In the genomic region with DNA sequence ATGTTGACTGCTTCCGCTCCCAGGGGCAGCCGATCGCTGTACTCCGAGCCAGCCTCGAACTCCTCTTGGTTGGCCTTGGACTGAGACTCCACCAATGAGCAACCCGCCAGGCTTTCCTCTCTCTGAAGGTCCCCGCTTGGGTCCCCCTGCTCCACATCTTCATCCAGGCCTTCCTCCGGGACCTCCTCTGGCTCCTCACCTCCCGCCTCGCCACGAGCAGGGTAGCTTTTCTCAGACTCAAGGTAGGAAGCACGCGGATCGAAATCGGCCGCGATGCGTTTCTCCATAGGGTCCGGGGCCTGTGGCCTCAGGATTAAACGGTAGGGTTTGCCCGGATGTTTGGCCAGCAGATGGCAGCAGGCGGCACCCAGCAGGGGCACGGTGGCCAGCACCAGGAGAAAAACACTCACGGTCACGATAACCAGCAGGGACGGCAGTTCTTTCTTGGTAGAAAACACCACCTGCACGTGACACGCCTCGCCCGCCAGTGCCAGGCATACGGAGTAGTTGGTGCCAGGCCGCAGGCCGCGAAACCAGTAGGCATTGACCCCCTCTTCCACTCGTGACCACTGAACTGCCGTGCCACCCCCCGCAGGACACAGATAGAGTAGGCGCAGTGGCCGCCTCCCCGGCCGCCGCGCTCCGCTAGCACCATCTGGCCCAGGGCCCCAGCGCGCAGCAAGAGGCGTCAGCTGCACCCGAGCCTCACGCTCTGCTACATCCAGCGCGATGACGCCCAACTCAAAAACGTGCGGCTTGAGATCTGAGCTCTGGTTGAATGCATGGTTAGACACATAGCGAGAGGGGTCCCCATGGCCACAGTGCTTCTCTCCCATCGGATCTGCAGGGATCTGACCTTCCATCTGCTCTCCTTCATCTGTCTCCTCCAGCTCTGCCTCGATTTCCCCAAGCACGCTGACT, we compare ENCODE assay signal across 8 mouse cellular contexts. TPM values are rescaled to one million over a fixed set of nuclear protein-coding genes. Genes with fewer than 3 reads are reported as not detected.
DNase-seq lines count a peak whose midpoint lies in the region; ATAC-seq lines count a peak whose summit lies in the region.

No protein-coding gene starts in this region.

- H3K27ac ChIP-seq in embryonic facial prominence, embryonic 12.5 days = 0 out of 2 replicates have a peak overlapping the region, but pooled peaks have one; percentile 20

- intact Hi-C loops in heart, postnatal 36 days (cut with DNase I) = no loop called here

- no peaks in the 10 kb centered on the region for H3K9me3 ChIP-seq in embryonic facial prominence, embryonic 12.5 days

- 1% methylated on average over 58 of the region's 58 CpGs for WGBS in embryonic facial prominence, embryonic 12.5 days

- H3K36me3 ChIP-seq in embryonic facial prominence, embryonic 12.5 days = no peaks in the 10 kb centered on the region

- H3K9ac ChIP-seq in embryonic facial prominence, embryonic 12.5 days = peak overlapping the region; percentile 12; the same call in 1 of the 2 replicates

- peak overlapping the region; percentile 53 for H3K4me2 ChIP-seq in embryonic facial prominence, embryonic 12.5 days (replicated peaks)

- peaks cover 89% of the 10 kb centered on the region for H3K27me3 ChIP-seq in embryonic facial prominence, embryonic 12.5 days

- peak overlapping the region; percentile 33 for H3K4me3 ChIP-seq in embryonic facial prominence, embryonic 12.5 days

- DNase-seq in B cell, adult 2 months = peak; percentile 76 to 77
- DNase-seq in ZHBTc4 (ENCODE audit: low read depth, low spot score) = peak; percentile 80
- peak; percentile 52 to 59 for DNase-seq in heart, postnatal 36 days
- peak; percentile 59 to 63 for DNase-seq in layer of hippocampus, postnatal 36 days
- DNase-seq in lung, postnatal 4 days = peak; percentile 52 to 63
- peak; percentile 62 for DNase-seq in right cerebral cortex, adult 18-20 months
- DNase-seq in urinary bladder, postnatal 10 days (ENCODE audit: low spot score) = no peak

- peaks cover 78% of the 10 kb centered on the region for H3K4me1 ChIP-seq in embryonic facial prominence, embryonic 12.5 days

- ATAC-seq in embryonic facial prominence, embryonic 12.5 days (ENCODE audit: insufficient number of reproducible peaks, insufficient read depth, low FRiP score, low TSS enrichment) = no peak

RNA-seq across cellular contexts. Expression of gene Islr, which starts 6.1 kb away (rescaled TPM):
- 88.0 and 95.6 TPM in 2 replicates for polyA plus RNA-seq in embryonic facial prominence, embryonic 12.5 days (2016; fragmentation: Nextera tagmentation; extraction: Ambion mirVana)
- 10 to 100 TPM; 28.5 to 30.4 TPM for total RNA-seq in heart, postnatal 36 days (2021)
- 10 to 100 TPM; 11.5 to 14.5 TPM for total RNA-seq in layer of hippocampus, postnatal 36 days (2021)

RNA-seq across cellular contexts. Expression of gene Islr2, which starts 6.1 kb away (rescaled TPM):
- polyA plus RNA-seq in embryonic facial prominence, embryonic 12.5 days (2016; fragmentation: Nextera tagmentation; extraction: Ambion mirVana) = 5.3 and 7.3 TPM in 2 replicates
- 1 to 10 TPM; 1.4 to 2.3 TPM for total RNA-seq in heart, postnatal 36 days (2021)
- total RNA-seq in layer of hippocampus, postnatal 36 days (2021) = 100 to 1,000 TPM; 134 to 145 TPM

RNA-seq across cellular contexts. Expression of gene Pml, which starts 51.5 kb away (rescaled TPM):
- 14.0 and 16.0 TPM in 2 replicates for polyA plus RNA-seq in embryonic facial prominence, embryonic 12.5 days (2016; fragmentation: Nextera tagmentation; extraction: Ambion mirVana)
- total RNA-seq in heart, postnatal 36 days (2021) = 1 to 10 TPM; 8.3 to 9.5 TPM
- 10 to 100 TPM; 12.8 to 15.4 TPM for total RNA-seq in layer of hippocampus, postnatal 36 days (2021)

RNA-seq across cellular contexts. Expression of gene Stoml1, which starts 54.9 kb away (rescaled TPM):
- 40.9 and 44.2 TPM in 2 replicates for polyA plus RNA-seq in embryonic facial prominence, embryonic 12.5 days (2016; fragmentation: Nextera tagmentation; extraction: Ambion mirVana)
- 10 to 100 TPM; 10.2 to 10.4 TPM for total RNA-seq in heart, postnatal 36 days (2021)
- 10 to 100 TPM; 71.3 to 79.0 TPM for total RNA-seq in layer of hippocampus, postnatal 36 days (2021)

Comparison
In these comparisons a context has a peak if more than half of its experiments do, and no peak if none do; other contexts are left out.
1. RNA of gene Islr2, which starts 6.1 kb away (total RNA-seq): 134 to 145 TPM in layer of hippocampus, postnatal 36 days; 1.4 to 2.3 TPM in heart, postnatal 36 days; every median in the first group is over 10 times any median in the second.